Mouse (Mus musculus) embryonic facial prominence, embryonic 11.5 days (tissue): Measurements from ENCODE around the gene S100a14. TPM values are rescaled to one million over a fixed set of nuclear protein-coding genes. Genes with fewer than 3 reads are reported as not detected.

Experiments used
- ATAC-seq: fragments of 200-750 bp; cut with Nextera tagmentation; replicated peaks from 2 replicates; pipeline ENCODE4 v1.8.0; 2017; ENCODE audit warnings: low read depth; ENCODE audit not compliant: insufficient number of reproducible peaks, low FRiP score, low TSS enrichment
- DNase-seq: peaks from one replicate; pipeline ENCODE4 v3.0.0-alpha.2; 2015; ENCODE audit warnings: low spot score
- H3K27ac ChIP-seq: fragments of 300-500 bp; sonication (generic); replicated peaks from 2 replicates; pipeline ENCODE4 v1.5.1; 2014; ENCODE audit warnings: mild to moderate bottlenecking, low read depth, low read length, control low read depth
- H3K27me3 ChIP-seq: fragments of 300-500 bp; sonication (generic); 2 replicates; pipeline ENCODE4 v1.6.1; 2014; ENCODE audit warnings: mild to moderate bottlenecking, low read length, moderate library complexity, mixed read lengths; ENCODE audit not compliant: control insufficient read depth, insufficient read depth
- H3K36me3 ChIP-seq: fragments of 300-500 bp; sonication (generic); replicated peaks from 2 replicates; pipeline ENCODE4 v1.6.1; 2014; ENCODE audit warnings: low read depth, mild to moderate bottlenecking, low read length, moderate library complexity, mixed read lengths; ENCODE audit not compliant: control insufficient read depth, insufficient read depth
- H3K4me1 ChIP-seq: fragments of 300-500 bp; sonication (generic); 2 replicates; pipeline ENCODE4 v1.6.1; 2014; ENCODE audit warnings: low read length, mixed read lengths; ENCODE audit not compliant: control insufficient read depth, insufficient read depth
- H3K4me2 ChIP-seq: fragments of 300-500 bp; sonication (generic); 2 replicates; pipeline ENCODE4 v1.6.1; 2014; ENCODE audit warnings: low read depth, mild to moderate bottlenecking, control low read depth, low read length, moderate library complexity
- H3K4me3 ChIP-seq: fragments of 300-500 bp; sonication (generic); 2 replicates; pipeline ENCODE4 v1.5.1; 2014; ENCODE audit warnings: low read depth, low read length, control low read depth
- H3K9ac ChIP-seq: fragments of 300-500 bp; sonication (generic); replicated peaks from 2 replicates; pipeline ENCODE4 v1.6.1; 2014; ENCODE audit warnings: mild to moderate bottlenecking, control low read depth, low read length
- H3K9me3 ChIP-seq: fragments of 300-500 bp; sonication (generic); replicated peaks from 2 replicates; pipeline ENCODE4 v1.6.1; 2016; ENCODE audit warnings: mild to moderate bottlenecking, low read length, inconsistent platforms, mixed read lengths; ENCODE audit not compliant: control insufficient read depth
- WGBS: fragments of 180-500 bp; shearing (Covaris S2); extraction: QIAGEN DNeasy Blood & Tissue Kit; methylation state at CpG from one replicate; pipeline ENCODE4 v1.1.7; 2014; 5-methylcytosine and 5-hydroxymethylcytosine counted together
- polyA plus RNA-seq: library from polyadenylated mRNA; unstranded; fragments of >200 nt; fragmentation: Nextera tagmentation; extraction: Ambion mirVana; gene quantifications from 2 replicates; pipeline ENCODE4 v1.2.1, GENCODE M21; 2014

The S100a14 gene
- polyA plus RNA-seq, 1 experiment from 2014 or later, result 0.32 TPM

GRCm38 (mm10) chr3:90503444-90503843 lies 23.2 kb upstream of the S100a14 start:
- Histone ChIP-seq H3K9me3 (no peaks in the 10 kb centered on the region), H3K27me3 (no peaks in the 10 kb centered on the region), H3K4me3 (no peak overlapping the region), H3K36me3 (peaks cover 22% of the 10 kb centered on the region), H3K27ac (no peak overlapping the region), H3K4me1 (no peaks in the 10 kb centered on the region; the same call in 1 of the 2 replicates), H3K4me2 (no peak overlapping the region), H3K9ac (no peak overlapping the region)
- 89% methylated on average over 4 of the region's 4 CpGs for WGBS
- no peak for ATAC-seq
- DNase-seq, result no peak

GRCm38 (mm10) chr3:90505216-90505615 lies 21.4 kb upstream of the S100a14 start:
- no peak overlapping the region for H3K9ac ChIP-seq
- no peak for DNase-seq
- H3K36me3 ChIP-seq, result peaks cover 21% of the 10 kb centered on the region
- no peaks in the 10 kb centered on the region; the same call in 1 of the 2 replicates for H3K4me1 ChIP-seq
- H3K27me3 ChIP-seq, result no peaks in the 10 kb centered on the region
- WGBS, result 93% methylated on average over 5 of the region's 5 CpGs
- H3K4me3 ChIP-seq, result no peak overlapping the region
- H3K4me2 ChIP-seq, result no peak overlapping the region
- no peaks in the 10 kb centered on the region for H3K9me3 ChIP-seq
- no peak for ATAC-seq
- no peak overlapping the region for H3K27ac ChIP-seq

GRCm38 (mm10) chr3:90506362-90506761 lies 20.3 kb upstream of the S100a14 start:
- no peaks in the 10 kb centered on the region; the same call in 1 of the 2 replicates for H3K4me1 ChIP-seq
- no peak overlapping the region for H3K4me3 ChIP-seq
- peaks cover 19% of the 10 kb centered on the region for H3K36me3 ChIP-seq
- WGBS, result 91% methylated on average over 3 of the region's 3 CpGs
- DNase-seq (no peak), ATAC-seq (no peak)
- no peaks in the 10 kb centered on the region for H3K27me3 ChIP-seq
- no peak overlapping the region for H3K27ac ChIP-seq
- no peak overlapping the region for H3K4me2 ChIP-seq
- H3K9me3 ChIP-seq, result no peaks in the 10 kb centered on the region
- H3K9ac ChIP-seq, result no peak overlapping the region

- 5% methylated on average over 20 of the region's 20 CpGs for WGBS
- H3K27ac ChIP-seq, result peak overlapping the region; percentile 85; the same call in 1 of the 2 replicates
Measured at GRCm38 (mm10) chr3:90508287-90508949, 18.2 kb upstream of the S100a14 start.

GRCm38 (mm10) chr3:90508950-90509746 lies 17.5 kb upstream of the S100a14 start, which contains the start of gene Chtop:
Gene Chtop (minus strand): TSS chr3:90509498.
- H3K36me3 ChIP-seq, result peaks cover 13% of the 10 kb centered on the region

More at GRCm38 (mm10) chr3:90508287-90508949, 18.2 kb upstream of the S100a14 start:
- H3K27me3 ChIP-seq, result no peaks in the 10 kb centered on the region
- DNase-seq (peak; percentile 26), ATAC-seq (no peak; the same call in 1 of the 2 replicates)
- peaks cover 16% of the 10 kb centered on the region for H3K36me3 ChIP-seq
- H3K4me1 ChIP-seq, result no peaks in the 10 kb centered on the region; the same call in 1 of the 2 replicates
- peak overlapping the region; percentile 94 for H3K4me3 ChIP-seq
- no peaks in the 10 kb centered on the region for H3K9me3 ChIP-seq
- H3K9ac ChIP-seq, result peak overlapping the region; percentile 98
- peak overlapping the region; percentile 71 for H3K4me2 ChIP-seq

GRCm38 (mm10) chr3:90509747-90510123 lies 16.9 kb upstream of the S100a14 start:
- peak; percentile 22; the same call in 1 of the 2 replicates for ATAC-seq
- no peak overlapping the region for H3K9ac ChIP-seq

More at GRCm38 (mm10) chr3:90508950-90509746, 17.5 kb upstream of the S100a14 start, which contains the start of gene Chtop:
- WGBS, result under 1% methylated on average over 65 of the region's 66 CpGs
- H3K9ac ChIP-seq, result peak within 1 kb of the TSS; percentile 98
- peak; percentile 100 for DNase-seq
- peak; percentile 90 for ATAC-seq
- H3K27ac ChIP-seq, result peak within 1 kb of the TSS; percentile 85
- 0 out of 2 replicates have a peak, but pooled peaks cover 6% of the 10 kb centered on the region for H3K27me3 ChIP-seq
- peaks cover under 1% of the 10 kb centered on the region; the same call in 1 of the 2 replicates for H3K4me1 ChIP-seq
- no peaks in the 10 kb centered on the region for H3K9me3 ChIP-seq
- peak within 1 kb of the TSS; percentile 94 for H3K4me3 ChIP-seq
- peak within 1 kb of the TSS; percentile 71 for H3K4me2 ChIP-seq

GRCm38 (mm10) chr3:90512276-90512675 lies 14.4 kb upstream of the S100a14 start:
- no peaks in the 10 kb centered on the region; the same call in 1 of the 2 replicates for H3K36me3 ChIP-seq
- H3K27ac ChIP-seq, result no peak overlapping the region
- 0 out of 2 replicates have a peak, but pooled peaks cover 8% of the 10 kb centered on the region for H3K27me3 ChIP-seq
- no peaks in the 10 kb centered on the region for H3K9me3 ChIP-seq
- H3K9ac ChIP-seq, result no peak overlapping the region
- ATAC-seq, result no peak
- no peak overlapping the region for H3K4me3 ChIP-seq
- DNase-seq, result no peak
- H3K4me1 ChIP-seq, result peaks cover 9% of the 10 kb centered on the region
- 88% methylated on average over 5 of the region's 5 CpGs for WGBS
- H3K4me2 ChIP-seq, result no peak overlapping the region

More at GRCm38 (mm10) chr3:90509747-90510123, 16.9 kb upstream of the S100a14 start:
- H3K36me3 ChIP-seq, result peaks cover 10% of the 10 kb centered on the region
- no peak overlapping the region for H3K4me2 ChIP-seq
- no peaks in the 10 kb centered on the region for H3K9me3 ChIP-seq
- no peak overlapping the region; the same call in 1 of the 2 replicates for H3K4me3 ChIP-seq
- WGBS, result 9% methylated on average over 2 of the region's 2 CpGs
- no peak overlapping the region for H3K27ac ChIP-seq
- DNase-seq, result no peak
- peaks cover 6% of the 10 kb centered on the region for H3K4me1 ChIP-seq
- 0 out of 2 replicates have a peak, but pooled peaks cover 8% of the 10 kb centered on the region for H3K27me3 ChIP-seq
